Mouse (Mus musculus): ENCODE results near the gene Fbxw9.
"Not testable (repeated sequence)": the region's sequence is repeated elsewhere in the genome, so short reads cannot be mapped to it uniquely, and the experiment has no call there.

Gene Fbxw9

GRCm38 (mm10) chr8:85037681-85038531 is 21.9 kb upstream of the Fbxw9 start:
- peak; percentile 69 for DNase-seq

- no peak for DNase-seq
Measured at GRCm38 (mm10) chr8:85043619-85044018, 16.2 kb upstream of the Fbxw9 start.

GRCm38 (mm10) chr8:85057367-85057766 is 2.5 kb upstream of the Fbxw9 start:
- no peak for DNase-seq

GRCm38 (mm10) chr8:85062603-85063002 is 2.7 kb downstream of the Fbxw9 start:
- no peak for DNase-seq

GRCm38 (mm10) chr8:85065213-85065612 is 5.4 kb downstream of the Fbxw9 start:
- DNase-seq: no peak

- no peak for DNase-seq
Measured at GRCm38 (mm10) chr8:85067155-85067554, 7.3 kb downstream of the Fbxw9 start.

GRCm38 (mm10) chr8:85067982-85068381 is 8.1 kb downstream of the Fbxw9 start, which contains the start of gene Gm5741:
Gm5741 (minus strand) TSS chr8:85067982.
- no peak for DNase-seq

- DNase-seq: peak; percentile 32
Measured at GRCm38 (mm10) chr8:85071041-85071440, 11.2 kb downstream of the Fbxw9 start.

GRCm38 (mm10) chr8:85071514-85072281 is 11.8 kb downstream of the Fbxw9 start, which contains the start of gene Dhps:
Dhps (plus strand) TSS chr8:85071757.
- DNase-seq: peak; percentile 96

- no peak for DNase-seq
Measured at GRCm38 (mm10) chr8:85072364-85072929, 12.6 kb downstream of the Fbxw9 start.

- DNase-seq: no peak
Measured at GRCm38 (mm10) chr8:85073041-85073612, 13.3 kb downstream of the Fbxw9 start.

GRCm38 (mm10) chr8:85074167-85074566 is 14.3 kb downstream of the Fbxw9 start:
- DNase-seq: no peak

- DNase-seq: no peak
Measured at GRCm38 (mm10) chr8:85074617-85075016, 14.8 kb downstream of the Fbxw9 start.

GRCm38 (mm10) chr8:85076001-85076400 is 16.1 kb downstream of the Fbxw9 start:
- DNase-seq: peak; percentile 39

- DNase-seq: peak; percentile 88
Measured at GRCm38 (mm10) chr8:85076993-85077392, 17.1 kb downstream of the Fbxw9 start.

GRCm38 (mm10) chr8:85080214-85080531 is 20.3 kb downstream of the Fbxw9 start:
- DNase-seq: no peak

- peak; percentile 83 for DNase-seq
Measured at GRCm38 (mm10) chr8:85080532-85081215, 20.8 kb downstream of the Fbxw9 start, which contains the start of gene Wdr83os. Wdr83os (plus strand) TSS chr8:85080740.

GRCm38 (mm10) chr8:85081216-85081555 is 21.3 kb downstream of the Fbxw9 start, which contains the start of gene Wdr83:
Wdr83 (minus strand) TSS chr8:85081306.
- peak; percentile 74 for DNase-seq

- not testable (repeated sequence) for DNase-seq
Measured at GRCm38 (mm10) chr8:85082169-85082568, 22.3 kb downstream of the Fbxw9 start.

GRCm38 (mm10) chr8:85083108-85083813 is 23.4 kb downstream of the Fbxw9 start, which contains the start of gene Man2b1:
Man2b1 (plus strand) TSS chr8:85083270.
- DNase-seq: peak; percentile 87

GRCm38 (mm10) chr8:85084633-85085032 is 24.8 kb downstream of the Fbxw9 start:
- no peak for DNase-seq

- no peak for DNase-seq
Measured at GRCm38 (mm10) chr8:85086238-85086637, 26.4 kb downstream of the Fbxw9 start.
